Mouse (Mus musculus) myocyte (in vitro differentiated cells): ENCODE results near the gene Fkbpl. TPM values are rescaled to one million over a fixed set of nuclear protein-coding genes. Genes with fewer than 3 reads are reported as not detected.

Experiments used
- H3K27me3 ChIP-seq: one replicate; pipeline ENCODE4 v1.6.1; 2011; ENCODE audit not compliant: control insufficient read depth, insufficient read depth, insufficient read length
- H3K36me3 ChIP-seq: one replicate; pipeline ENCODE4 v1.6.1; 2011; ENCODE audit not compliant: control insufficient read depth, insufficient read depth
- H3K4me2 ChIP-seq: one replicate; pipeline ENCODE4 v1.6.1; 2011; ENCODE audit warnings: low read depth, control low read depth
- H3K4me3 ChIP-seq: one replicate; pipeline ENCODE4 v1.5.1; 2011; ENCODE audit warnings: mild to moderate bottlenecking, control low read depth, moderate library complexity
- H3K79me2 ChIP-seq: one replicate; pipeline ENCODE4 v1.6.1; 2011; ENCODE audit not compliant: control insufficient read depth, insufficient read depth
- H3ac ChIP-seq: one replicate; pipeline ENCODE4 v1.6.1; 2011; ENCODE audit not compliant: control insufficient read depth, insufficient read length
- CEBPB ChIP-seq: IDR thresholded peaks from 2 replicates; pipeline ENCODE4 v1.6.1; 2011; ENCODE audit warnings: mild to moderate bottlenecking, moderate library complexity; ENCODE audit not compliant: poor library complexity, insufficient read depth, severe bottlenecking
- E2F4 ChIP-seq: IDR thresholded peaks from one replicate; pipeline ENCODE4 v1.6.1; 2011; ENCODE audit warnings: mild to moderate bottlenecking, control low read depth, moderate library complexity; ENCODE audit not compliant: insufficient read depth
- MAX ChIP-seq: IDR thresholded peaks from one replicate; pipeline ENCODE4 v1.6.1; 2011; ENCODE audit warnings: low read depth, mild to moderate bottlenecking, control low read depth
- MYOD1 ChIP-seq, 3 experiments: IDR thresholded peaks; one replicate each; pipeline ENCODE4 v1.6.1; 2011; ENCODE audit warnings: control low read depth in 2 of 3, low read depth in 2 of 3, mild to moderate bottlenecking in 2 of 3, moderate library complexity in 1 of 3; ENCODE audit not compliant: insufficient read length in 2 of 3, control insufficient read depth in 1 of 3
- MYOG ChIP-seq, 3 experiments: IDR thresholded peaks; one replicate each; pipeline ENCODE4 v1.6.1; 2011; ENCODE audit warnings: control low read depth in 2 of 3, low read depth in 2 of 3, mild to moderate bottlenecking in 2 of 3; ENCODE audit not compliant: insufficient read length in 2 of 3, control insufficient read depth in 1 of 3, insufficient read depth in 1 of 3
- POLR2A ChIP-seq: IDR thresholded peaks from one replicate; pipeline ENCODE4 v1.6.1; 2011; ENCODE audit warnings: low read depth, mild to moderate bottlenecking, control low read depth, moderate library complexity; ENCODE audit not compliant: insufficient read length
- POLR2AphosphoS2 ChIP-seq: IDR thresholded peaks from one replicate; pipeline ENCODE4 v1.6.1; 2011; ENCODE audit warnings: low read depth, control low read depth; ENCODE audit not compliant: insufficient read length
- REST ChIP-seq: IDR thresholded peaks from one replicate; pipeline ENCODE4 v1.6.1; 2011; ENCODE audit warnings: mild to moderate bottlenecking, control low read depth, moderate library complexity; ENCODE audit not compliant: insufficient read depth, insufficient read length
- SRF ChIP-seq: IDR thresholded peaks from one replicate; pipeline ENCODE4 v1.6.1; 2011; ENCODE audit warnings: low read depth; ENCODE audit not compliant: control insufficient read depth, insufficient read length
- TCF12 ChIP-seq: IDR thresholded peaks from one replicate; pipeline ENCODE4 v1.6.1; 2011; ENCODE audit warnings: mild to moderate bottlenecking, control low read depth; ENCODE audit not compliant: poor library complexity, insufficient read depth, severe bottlenecking
- TCF3 ChIP-seq: IDR thresholded peaks from one replicate; pipeline ENCODE4 v1.6.1; 2011; ENCODE audit warnings: low read depth, control low read depth; ENCODE audit not compliant: insufficient read length
- USF1 ChIP-seq: IDR thresholded peaks from one replicate; pipeline ENCODE4 v1.6.1; 2011; ENCODE audit warnings: low read depth, mild to moderate bottlenecking, control low read depth, moderate library complexity
- polyA plus RNA-seq: library from polyadenylated mRNA; unstranded; fragments of >200 nt; fragmentation: generic; extraction: Trizol; gene quantifications from one replicate; pipeline ENCODE4 v1.2.1, GENCODE M21; 2012; ENCODE audit warnings: missing spikeins

Gene Fkbpl
- polyA plus RNA-seq, 1 experiment, result 13.5 TPM

GRCm38 (mm10) chr17:34661121-34661591 lies 16.6 kb downstream of the Fkbpl start:
- no peak for TF ChIP-seq USF1
- no peak for TF ChIP-seq TCF3
- no peak for TF ChIP-seq MYOD1 (IDR thresholded peaks at IDR 0.05; ENCODE audit: control insufficient read depth in 1 of 3, insufficient read length in 2 of 3, low read depth in 2 of 3)
- TF ChIP-seq REST, result no peak
- no peak for TF ChIP-seq SRF
- no peak for TF ChIP-seq POLR2AphosphoS2
- TF ChIP-seq POLR2A, result no peak
- TF ChIP-seq E2F4, result no peak
- no peak for TF ChIP-seq TCF12
- no peak for TF ChIP-seq MYOG (IDR thresholded peaks at IDR 0.05; ENCODE audit: control insufficient read depth in 1 of 3, insufficient read depth in 1 of 3, insufficient read length in 2 of 3, low read depth in 2 of 3)
- no peak for TF ChIP-seq CEBPB
- no peak for TF ChIP-seq MAX
- H3K36me3 ChIP-seq, result no peaks in the 10 kb centered on the region
- peaks cover 59% of the 10 kb centered on the region for H3K27me3 ChIP-seq
- no peak overlapping the region for H3K4me3 ChIP-seq
- no peak overlapping the region for H3K4me2 ChIP-seq
- H3ac ChIP-seq, result no peak overlapping the region
- no peaks in the 10 kb centered on the region for H3K79me2 ChIP-seq

- Histone ChIP-seq H3ac (no peak overlapping the region), H3K4me2 (no peak overlapping the region), H3K27me3 (peaks cover 59% of the 10 kb centered on the region), H3K36me3 (no peaks in the 10 kb centered on the region), H3K4me3 (no peak overlapping the region), H3K79me2 (no peaks in the 10 kb centered on the region)
- TF ChIP-seq POLR2AphosphoS2 (no peak), USF1 (no peak), MAX (no peak), SRF (no peak), MYOD1 (IDR thresholded peaks at IDR 0.05; ENCODE audit: control insufficient read depth in 1 of 3, insufficient read length in 2 of 3, low read depth in 2 of 3) (no peak), REST (no peak), TCF12 (no peak), MYOG (IDR thresholded peaks at IDR 0.05; ENCODE audit: control insufficient read depth in 1 of 3, insufficient read depth in 1 of 3, insufficient read length in 2 of 3, low read depth in 2 of 3) (no peak), E2F4 (no peak), TCF3 (no peak), CEBPB (no peak), POLR2A (no peak)
Observed at GRCm38 (mm10) chr17:34662468-34662867, 17.9 kb downstream of the Fkbpl start.

- H3K4me3 ChIP-seq, result no peak overlapping the region
- no peaks in the 10 kb centered on the region for H3K79me2 ChIP-seq
- TF ChIP-seq MYOG (IDR thresholded peaks at IDR 0.05; ENCODE audit: control insufficient read depth in 1 of 3, insufficient read depth in 1 of 3, insufficient read length in 2 of 3, low read depth in 2 of 3) (no peak), TCF12 (no peak), POLR2A (no peak), REST (no peak), E2F4 (no peak), TCF3 (no peak), MAX (no peak), CEBPB (no peak), USF1 (no peak), SRF (no peak), POLR2AphosphoS2 (no peak), MYOD1 (IDR thresholded peaks at IDR 0.05; ENCODE audit: control insufficient read depth in 1 of 3, insufficient read length in 2 of 3, low read depth in 2 of 3) (no peak)
- H3K27me3 ChIP-seq, result peaks cover 62% of the 10 kb centered on the region
- no peak overlapping the region for H3K4me2 ChIP-seq
- H3ac ChIP-seq, result no peak overlapping the region
- no peaks in the 10 kb centered on the region for H3K36me3 ChIP-seq
Observed at GRCm38 (mm10) chr17:34662978-34663377, 18.4 kb downstream of the Fkbpl start.

- H3K4me2 ChIP-seq, result no peak overlapping the region
- no peak for TF ChIP-seq MYOD1 (IDR thresholded peaks at IDR 0.05; ENCODE audit: control insufficient read depth in 1 of 3, insufficient read length in 2 of 3, low read depth in 2 of 3)
- no peaks in the 10 kb centered on the region for H3K79me2 ChIP-seq
- no peak overlapping the region for H3ac ChIP-seq
- H3K27me3 ChIP-seq, result peaks cover 64% of the 10 kb centered on the region
- H3K4me3 ChIP-seq, result no peak overlapping the region
- no peaks in the 10 kb centered on the region for H3K36me3 ChIP-seq
Observed at GRCm38 (mm10) chr17:34663558-34663957, 19.0 kb downstream of the Fkbpl start.

GRCm38 (mm10) chr17:34664472-34664871 lies 19.9 kb downstream of the Fkbpl start:
- TF ChIP-seq E2F4 (no peak), POLR2A (no peak), SRF (no peak), USF1 (no peak), MYOD1 (IDR thresholded peaks at IDR 0.05; ENCODE audit: control insufficient read depth in 1 of 3, insufficient read length in 2 of 3, low read depth in 2 of 3) (no peak), TCF3 (no peak), MAX (no peak), POLR2AphosphoS2 (no peak), CEBPB (no peak), REST (no peak), TCF12 (no peak)
- Histone ChIP-seq H3K4me3 (no peak overlapping the region), H3K79me2 (no peaks in the 10 kb centered on the region), H3K4me2 (no peak overlapping the region), H3ac (no peak overlapping the region), H3K27me3 (peaks cover 57% of the 10 kb centered on the region), H3K36me3 (no peaks in the 10 kb centered on the region)
